Mouse (Mus musculus): ENCODE results near the gene Dcst1. TPM values are rescaled to one million over a fixed set of nuclear protein-coding genes. Genes with fewer than 3 reads are reported as not detected.
A peak's percentile ranks its signal among the peaks of the same experiment; 100 is the strongest.

Dcst1 gene
- polyA plus RNA-seq (2015; fragmentation: Nextera tagmentation; extraction: Ambion mirVana): 0.06 and 0.21 TPM in 2 replicates

GRCm38 (mm10) chr3:89365153-89365485, at the start of gene Dcst1:
Gene Dcst1, minus strand, starts transcription at chr3:89365253.
- 86% methylated on average over 11 of the region's 11 CpGs for WGBS
- ATAC-seq (replicated peaks; ENCODE audit: extremely low read depth, insufficient read depth, low FRiP score): no peak
- H3K36me3 ChIP-seq (ENCODE audit: control insufficient read depth, insufficient read depth): no peaks in the 10 kb centered on the region
- H3K4me1 ChIP-seq (ENCODE audit: control insufficient read depth, insufficient read depth, low read length): no peaks in the 10 kb centered on the region
- no peak within 1 kb of the TSS for H3K4me3 ChIP-seq (ENCODE audit: low read length)
- H3K27ac ChIP-seq (ENCODE audit: low read length): no peak within 1 kb of the TSS
- no peaks in the 10 kb centered on the region for H3K27me3 ChIP-seq (ENCODE audit: control insufficient read depth, insufficient read depth, low read length)
- no peaks in the 10 kb centered on the region for H3K9me3 ChIP-seq (replicated peaks; ENCODE audit: control insufficient read depth, low read length)
- no peak within 1 kb of the TSS for H3K9ac ChIP-seq (ENCODE audit: low read length)
- no peak within 1 kb of the TSS for H3K4me2 ChIP-seq (ENCODE audit: low read depth, low read length)

GRCm38 (mm10) chr3:89411490-89412393, 46.7 kb upstream of the Dcst1 start, which contains the start of gene Flad1:
Gene Flad1, minus strand, starts transcription at chr3:89411870.
- peak; percentile 99 for ATAC-seq (replicated peaks; ENCODE audit: extremely low read depth, insufficient read depth, low FRiP score)

GRCm38 (mm10) chr3:89410864-89411263, 45.8 kb upstream of the Dcst1 start:
- peak overlapping the region; percentile 81 for H3K4me3 ChIP-seq (ENCODE audit: low read length)
- no peak overlapping the region for H3K27ac ChIP-seq (ENCODE audit: low read length)
- ATAC-seq (replicated peaks; ENCODE audit: extremely low read depth, insufficient read depth, low FRiP score): no peak
- peaks cover 7% of the 10 kb centered on the region for H3K4me1 ChIP-seq (ENCODE audit: control insufficient read depth, insufficient read depth, low read length)
- no peaks in the 10 kb centered on the region for H3K9me3 ChIP-seq (replicated peaks; ENCODE audit: control insufficient read depth, low read length)
- H3K27me3 ChIP-seq (ENCODE audit: control insufficient read depth, insufficient read depth, low read length): no peaks in the 10 kb centered on the region
- peak overlapping the region; percentile 81 for H3K9ac ChIP-seq (ENCODE audit: low read length)
- peak overlapping the region; percentile 85 for H3K4me2 ChIP-seq (ENCODE audit: low read depth, low read length)
- peaks cover 23% of the 10 kb centered on the region for H3K36me3 ChIP-seq (ENCODE audit: control insufficient read depth, insufficient read depth)
- 76% methylated on average over 10 of the region's 10 CpGs for WGBS

More at GRCm38 (mm10) chr3:89411490-89412393, 46.7 kb upstream of the Dcst1 start, which contains the start of gene Flad1:
- H3K4me2 ChIP-seq (ENCODE audit: low read depth, low read length): peak within 1 kb of the TSS; percentile 85
- H3K4me3 ChIP-seq (ENCODE audit: low read length): peak within 1 kb of the TSS; percentile 81
- H3K9me3 ChIP-seq (replicated peaks; ENCODE audit: control insufficient read depth, low read length): no peaks in the 10 kb centered on the region
- H3K36me3 ChIP-seq (ENCODE audit: control insufficient read depth, insufficient read depth): peaks cover 27% of the 10 kb centered on the region
- 5% methylated on average over 28 of the region's 28 CpGs for WGBS
- no peaks in the 10 kb centered on the region for H3K27me3 ChIP-seq (ENCODE audit: control insufficient read depth, insufficient read depth, low read length)
- H3K9ac ChIP-seq (ENCODE audit: low read length): peak within 1 kb of the TSS; percentile 81
- H3K27ac ChIP-seq (ENCODE audit: low read length): peak within 1 kb of the TSS; percentile 62
- peaks cover 10% of the 10 kb centered on the region for H3K4me1 ChIP-seq (ENCODE audit: control insufficient read depth, insufficient read depth, low read length)

GRCm38 (mm10) chr3:89409701-89410100, 44.6 kb upstream of the Dcst1 start:
- H3K9ac ChIP-seq (ENCODE audit: low read length): no peak overlapping the region
- H3K9me3 ChIP-seq (replicated peaks; ENCODE audit: control insufficient read depth, low read length): no peaks in the 10 kb centered on the region
- no peak overlapping the region for H3K4me3 ChIP-seq (ENCODE audit: low read length)
- WGBS: 89% methylated on average over 3 of the region's 3 CpGs
- ATAC-seq (replicated peaks; ENCODE audit: extremely low read depth, insufficient read depth, low FRiP score): no peak
- H3K36me3 ChIP-seq (ENCODE audit: control insufficient read depth, insufficient read depth): peaks cover 19% of the 10 kb centered on the region
- H3K4me1 ChIP-seq (ENCODE audit: control insufficient read depth, insufficient read depth, low read length): peaks cover 7% of the 10 kb centered on the region
- H3K4me2 ChIP-seq (ENCODE audit: low read depth, low read length): no peak overlapping the region
- no peak overlapping the region for H3K27ac ChIP-seq (ENCODE audit: low read length)
- no peaks in the 10 kb centered on the region for H3K27me3 ChIP-seq (ENCODE audit: control insufficient read depth, insufficient read depth, low read length)

DNA sequence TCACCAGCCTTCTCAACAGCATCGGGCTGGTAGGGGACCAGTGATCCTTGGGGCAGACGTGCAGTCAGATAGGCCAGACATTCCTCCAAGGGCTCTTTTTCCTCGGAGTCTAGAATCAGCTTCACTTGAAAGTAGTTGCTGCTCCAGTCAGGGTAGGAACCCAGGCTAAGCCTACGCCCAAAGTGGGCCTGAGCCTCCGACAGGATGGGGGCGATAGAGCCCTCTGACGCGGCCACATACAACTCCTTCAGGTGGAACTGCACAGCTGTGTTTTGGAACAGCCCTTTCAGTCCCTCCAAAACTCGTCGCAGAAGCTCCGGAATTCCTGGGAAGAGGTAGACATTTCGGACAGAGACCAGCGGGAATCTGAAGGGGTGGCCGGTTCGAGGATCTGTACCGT, 43.4 kb upstream of the Dcst1 start:
- Histone ChIP-seq H3K27ac (ENCODE audit: low read length) (no peak overlapping the region), H3K4me3 (ENCODE audit: low read length) (no peak overlapping the region), H3K36me3 (ENCODE audit: control insufficient read depth, insufficient read depth) (peaks cover 18% of the 10 kb centered on the region), H3K9me3 (replicated peaks; ENCODE audit: control insufficient read depth, low read length) (no peaks in the 10 kb centered on the region), H3K4me2 (ENCODE audit: low read depth, low read length) (no peak overlapping the region), H3K4me1 (ENCODE audit: control insufficient read depth, insufficient read depth, low read length) (peaks cover 7% of the 10 kb centered on the region), H3K27me3 (ENCODE audit: control insufficient read depth, insufficient read depth, low read length) (no peaks in the 10 kb centered on the region), H3K9ac (ENCODE audit: low read length) (no peak overlapping the region)
- no peak for ATAC-seq (replicated peaks; ENCODE audit: extremely low read depth, insufficient read depth, low FRiP score)
- 61% methylated on average over 16 of the region's 16 CpGs for WGBS

DNA sequence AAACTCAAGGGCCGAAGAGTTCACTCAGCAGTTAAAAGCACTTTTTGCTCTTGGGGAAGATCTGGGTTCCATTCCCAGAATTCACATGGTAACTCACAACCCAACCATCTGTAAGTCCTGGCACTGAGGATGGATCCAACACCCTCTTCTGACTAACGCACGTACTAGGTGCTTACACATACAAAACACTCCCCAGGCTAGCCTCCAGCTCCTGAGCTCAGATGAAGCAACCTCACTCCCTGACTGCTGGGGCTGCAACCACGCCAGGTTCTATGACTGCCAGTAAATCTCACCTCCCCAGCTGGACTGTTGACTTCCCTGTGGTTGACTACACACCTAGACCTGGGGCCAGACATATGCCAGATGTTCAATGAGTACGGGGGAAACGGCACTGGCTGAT, 41.8 kb upstream of the Dcst1 start:
- Histone ChIP-seq H3K4me3 (ENCODE audit: low read length) (no peak overlapping the region), H3K27me3 (ENCODE audit: control insufficient read depth, insufficient read depth, low read length) (no peaks in the 10 kb centered on the region), H3K9me3 (replicated peaks; ENCODE audit: control insufficient read depth, low read length) (no peaks in the 10 kb centered on the region), H3K36me3 (ENCODE audit: control insufficient read depth, insufficient read depth) (peaks cover 27% of the 10 kb centered on the region), H3K9ac (ENCODE audit: low read length) (no peak overlapping the region), H3K27ac (ENCODE audit: low read length) (no peak overlapping the region), H3K4me2 (ENCODE audit: low read depth, low read length) (no peak overlapping the region), H3K4me1 (ENCODE audit: control insufficient read depth, insufficient read depth, low read length) (peaks cover 7% of the 10 kb centered on the region)
- WGBS: 87% methylated on average over 6 of the region's 6 CpGs
- ATAC-seq (replicated peaks; ENCODE audit: extremely low read depth, insufficient read depth, low FRiP score): no peak

DNA sequence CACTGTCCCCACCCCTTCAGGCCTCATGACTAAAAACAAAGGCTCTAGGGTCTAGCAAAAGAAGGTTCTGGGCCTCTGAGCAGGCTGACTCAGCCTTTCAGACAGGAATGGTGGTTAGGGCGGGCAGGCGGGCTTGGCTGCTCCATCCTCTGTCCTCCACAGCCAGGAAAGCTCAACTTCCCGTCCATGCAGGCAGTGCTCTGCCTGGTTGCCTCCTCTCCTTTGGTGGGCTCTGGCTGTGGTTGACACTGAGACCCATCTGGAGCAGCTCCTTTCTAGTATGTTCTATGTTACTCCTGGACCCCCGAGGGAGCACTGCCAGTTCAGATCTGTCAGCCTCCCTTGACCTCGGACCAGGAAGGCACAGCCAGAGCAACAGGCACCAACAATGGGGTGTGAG, 37.6 kb upstream of the Dcst1 start, which contains the start of gene Lenep:
TSS of gene Lenep (minus strand) at position 101 of the 400 bp plus-strand sequence.
- ATAC-seq (replicated peaks; ENCODE audit: extremely low read depth, insufficient read depth, low FRiP score): no peak
- WGBS: 78% methylated on average over 5 of the region's 5 CpGs
- H3K36me3 ChIP-seq (ENCODE audit: control insufficient read depth, insufficient read depth): peaks cover 27% of the 10 kb centered on the region

DNA sequence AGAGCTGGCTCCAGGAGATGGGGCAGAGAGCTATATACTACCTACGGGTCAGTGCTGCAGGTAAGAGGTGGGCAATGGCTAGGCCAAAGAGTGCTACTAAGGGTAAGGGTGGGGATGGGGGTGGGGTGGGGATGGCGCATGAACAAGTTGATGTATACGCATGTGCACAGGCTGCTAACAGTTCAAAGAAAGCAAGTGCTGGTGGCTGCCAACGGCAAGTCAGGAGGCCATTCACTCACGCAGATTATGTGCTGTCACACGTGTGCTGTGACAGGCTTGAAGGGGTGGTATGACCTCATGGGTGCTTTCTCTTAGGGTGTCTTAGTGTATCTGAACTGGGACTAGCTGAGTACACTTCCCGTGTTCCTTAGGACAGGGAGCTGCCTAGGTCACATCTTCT, 36.3 kb upstream of the Dcst1 start:
- Histone ChIP-seq H3K9me3 (replicated peaks; ENCODE audit: control insufficient read depth, low read length) (no peaks in the 10 kb centered on the region), H3K27me3 (ENCODE audit: control insufficient read depth, insufficient read depth, low read length) (no peaks in the 10 kb centered on the region), H3K9ac (ENCODE audit: low read length) (no peak overlapping the region), H3K4me1 (ENCODE audit: control insufficient read depth, insufficient read depth, low read length) (peaks cover 6% of the 10 kb centered on the region), H3K36me3 (ENCODE audit: control insufficient read depth, insufficient read depth) (peaks cover 24% of the 10 kb centered on the region), H3K4me3 (ENCODE audit: low read length) (no peak overlapping the region), H3K4me2 (ENCODE audit: low read depth, low read length) (no peak overlapping the region), H3K27ac (ENCODE audit: low read length) (no peak overlapping the region)
- WGBS: 87% methylated on average over 7 of the region's 7 CpGs
- ATAC-seq (replicated peaks; ENCODE audit: extremely low read depth, insufficient read depth, low FRiP score): no peak

More for the DNA sequence above, 37.6 kb upstream of the Dcst1 start, which contains the start of gene Lenep:
- Histone ChIP-seq H3K27me3 (ENCODE audit: control insufficient read depth, insufficient read depth, low read length) (no peaks in the 10 kb centered on the region), H3K4me1 (ENCODE audit: control insufficient read depth, insufficient read depth, low read length) (no peaks in the 10 kb centered on the region), H3K9ac (ENCODE audit: low read length) (no peak within 1 kb of the TSS), H3K9me3 (replicated peaks; ENCODE audit: control insufficient read depth, low read length) (no peaks in the 10 kb centered on the region), H3K27ac (ENCODE audit: low read length) (no peak within 1 kb of the TSS), H3K4me3 (ENCODE audit: low read length) (no peak within 1 kb of the TSS), H3K4me2 (ENCODE audit: low read depth, low read length) (no peak within 1 kb of the TSS)

GRCm38 (mm10) chr3:89396654-89397005, 31.6 kb upstream of the Dcst1 start:
- no peaks in the 10 kb centered on the region for H3K27me3 ChIP-seq (ENCODE audit: control insufficient read depth, insufficient read depth, low read length)
- H3K9ac ChIP-seq (ENCODE audit: low read length): peak overlapping the region; percentile 74
- ATAC-seq (replicated peaks; ENCODE audit: extremely low read depth, insufficient read depth, low FRiP score): no peak
- peaks cover 15% of the 10 kb centered on the region for H3K4me1 ChIP-seq (ENCODE audit: control insufficient read depth, insufficient read depth, low read length)
- WGBS: 0% methylated on average over 4 of the region's 4 CpGs
- H3K27ac ChIP-seq (ENCODE audit: low read length): peak overlapping the region; percentile 97
- peak overlapping the region; percentile 90 for H3K4me2 ChIP-seq (ENCODE audit: low read depth, low read length)
- no peaks in the 10 kb centered on the region for H3K36me3 ChIP-seq (ENCODE audit: control insufficient read depth, insufficient read depth)
- H3K9me3 ChIP-seq (replicated peaks; ENCODE audit: control insufficient read depth, low read length): no peaks in the 10 kb centered on the region
- peak overlapping the region; percentile 77 for H3K4me3 ChIP-seq (ENCODE audit: low read length)
